Mouse (Mus musculus) cerebellum, postnatal 10 days (tissue): ENCODE data around the gene Slc7a8.
A peak's percentile ranks its signal among the peaks of the same experiment; 100 is the strongest.

Experiments used
- DNase-seq, 2 experiments: peaks; one replicate each; pipeline ENCODE4 v3.0.0; 2021; ENCODE audit warnings: mixed read lengths in 2 of 2

Slc7a8 gene

GRCm38 (mm10) chr14:54781610-54782365 lies at the start of gene Slc7a8:
Gene Slc7a8, minus strand, starts transcription at chr14:54781946.
- peak; percentile 86 to 89 for DNase-seq

GRCm38 (mm10) chr14:54823716-54824115 lies 42.0 kb upstream of the Slc7a8 start:
- peak; percentile 8 to 17 for DNase-seq

DNA sequence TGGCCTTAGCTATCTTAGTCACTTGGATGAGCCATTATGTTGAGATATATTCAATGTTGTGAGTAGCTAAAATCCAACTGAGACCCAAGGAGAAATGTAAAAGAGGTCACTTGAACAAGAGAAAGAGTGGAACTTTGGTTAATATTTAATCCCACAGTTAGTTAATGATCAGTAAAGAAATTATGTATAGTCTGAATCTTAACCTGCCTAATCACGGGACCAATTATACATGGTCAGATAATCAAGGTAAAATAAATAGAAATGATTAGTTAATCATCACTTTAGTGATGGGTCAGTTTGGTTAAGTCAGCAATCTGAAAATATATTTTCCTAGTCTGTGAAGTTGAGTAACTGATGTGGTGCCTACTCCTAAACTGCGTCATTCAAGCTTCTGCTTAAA lies 40.6 kb upstream of the Slc7a8 start:
- no peak for DNase-seq

DNA sequence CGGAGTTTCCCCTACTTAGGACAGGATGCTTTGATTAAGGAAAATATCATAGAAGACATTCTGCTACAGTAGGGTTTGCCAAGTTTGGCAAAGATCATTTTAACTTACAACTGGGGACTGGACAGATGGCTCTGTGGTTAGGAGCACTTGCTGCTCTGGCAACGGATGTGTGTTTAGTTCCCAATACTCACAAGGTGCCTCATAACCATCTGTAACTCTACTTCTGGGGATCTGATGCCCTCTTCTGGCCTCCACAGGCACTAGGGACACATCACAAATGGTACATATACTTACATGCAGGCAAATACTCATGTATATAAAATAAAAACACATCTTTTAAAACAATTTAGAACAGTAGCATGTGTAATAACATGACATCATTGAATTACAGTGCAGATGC lies 36.0 kb upstream of the Slc7a8 start:
- DNase-seq, result peak; percentile 80 to 83

DNA sequence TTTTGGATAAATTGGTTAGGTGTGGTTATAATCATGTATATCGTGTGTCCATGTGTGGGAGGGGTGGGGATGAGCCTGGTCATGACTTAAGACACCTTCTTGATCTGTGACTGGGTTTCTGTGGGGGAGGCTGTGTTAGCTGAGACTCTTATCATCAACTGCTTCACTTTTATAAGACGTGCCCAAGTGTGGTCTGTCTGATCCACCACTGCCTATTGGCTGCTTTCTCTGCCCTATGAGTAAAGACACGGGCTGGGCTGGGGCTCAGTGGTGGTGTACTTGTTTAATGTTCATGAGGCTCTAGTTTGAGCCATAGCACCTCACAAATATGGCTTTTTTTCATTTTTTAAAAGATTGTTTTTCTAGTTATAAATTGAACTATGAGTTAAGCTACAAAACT lies 34.0 kb upstream of the Slc7a8 start:
- no peak for DNase-seq

DNA sequence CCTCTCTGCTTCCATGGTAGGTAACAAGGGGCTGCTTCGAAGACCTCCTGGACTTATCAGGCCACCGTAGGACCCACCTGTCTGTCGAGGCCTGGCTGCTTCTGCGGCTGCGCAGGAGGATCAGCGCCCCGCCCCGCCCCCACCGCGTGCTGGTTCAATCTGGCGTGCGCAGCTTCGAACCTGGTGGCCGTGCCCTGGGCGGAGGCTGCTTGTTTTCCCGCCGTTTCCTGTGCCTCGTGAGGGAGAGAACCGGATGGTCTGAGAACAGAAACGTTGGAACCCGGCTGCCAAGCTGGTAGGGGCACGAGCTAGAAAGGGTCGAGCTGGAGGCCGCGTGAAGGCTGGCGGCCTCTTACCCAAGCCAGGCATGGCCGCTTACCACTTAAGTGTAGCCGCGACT lies 32.2 kb upstream of the Slc7a8 start, which contains the start of gene Rnf212b:
Gene Rnf212b (plus strand): TSS at position 151 of the 400 bp plus-strand sequence.
- no peak for DNase-seq

DNA sequence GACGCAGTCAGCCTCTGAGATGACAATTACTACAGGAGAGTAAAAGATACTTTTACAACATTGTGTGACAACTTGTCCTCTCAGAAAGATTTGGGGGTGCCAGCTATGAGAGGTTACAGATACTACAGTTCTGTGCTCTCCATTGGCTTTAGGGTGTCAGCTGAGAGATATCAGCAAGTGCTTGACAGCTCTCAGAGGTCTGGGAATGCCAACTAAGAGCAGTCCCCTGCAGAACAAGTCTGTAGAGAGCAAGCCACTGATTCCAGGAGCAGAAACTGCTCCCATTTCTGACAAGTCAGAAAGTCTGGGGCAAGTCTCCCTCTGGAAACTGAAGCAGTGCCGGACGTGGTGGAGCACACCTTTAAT lies 27.9 kb upstream of the Slc7a8 start:
- no peak for DNase-seq

DNA sequence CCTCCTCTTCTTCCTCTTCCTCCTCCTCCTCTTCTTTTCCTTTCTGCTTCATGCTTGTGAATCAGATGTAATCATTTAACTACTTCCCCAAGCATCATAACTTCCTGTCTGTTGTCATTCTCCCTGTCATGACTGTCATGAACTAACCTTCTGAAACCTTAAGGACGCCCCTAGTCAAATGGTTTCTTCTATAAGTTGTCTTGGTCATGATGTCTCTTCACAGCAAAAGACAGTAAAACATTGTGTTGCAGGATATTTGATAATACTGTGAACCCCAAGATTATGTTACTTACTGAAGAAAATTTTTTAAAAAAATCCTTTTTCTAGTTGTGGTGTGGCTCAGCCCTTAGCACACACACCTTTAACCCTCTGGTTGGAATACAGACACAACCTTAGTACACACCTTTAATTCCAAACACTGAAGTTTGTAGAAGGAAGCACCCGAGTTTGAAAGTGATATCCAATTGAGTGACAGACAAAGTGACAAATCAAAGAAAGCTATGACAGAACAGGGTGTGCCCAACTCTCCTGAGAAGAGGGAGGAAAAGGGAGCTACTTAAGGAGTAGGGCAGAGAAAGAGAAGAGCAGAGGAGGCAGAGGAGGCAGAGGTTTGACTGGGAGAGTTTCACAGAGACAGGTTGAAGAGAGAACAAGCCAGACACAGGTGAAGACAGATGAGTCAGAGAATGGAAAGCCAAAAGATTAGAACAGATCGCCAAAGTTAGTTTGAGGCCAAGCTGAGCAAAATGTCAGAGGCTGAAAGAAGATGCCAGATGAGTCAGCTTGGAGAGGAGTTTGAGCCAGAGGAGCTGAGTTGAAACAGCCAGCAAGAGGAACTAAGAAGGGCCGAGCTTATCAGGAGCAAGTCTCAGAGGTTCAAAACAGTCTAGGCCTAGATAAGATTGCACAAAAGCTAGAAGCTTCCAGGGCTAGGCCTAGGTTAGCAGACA lies 27.2 kb upstream of the Slc7a8 start:
- no peak for DNase-seq

DNA sequence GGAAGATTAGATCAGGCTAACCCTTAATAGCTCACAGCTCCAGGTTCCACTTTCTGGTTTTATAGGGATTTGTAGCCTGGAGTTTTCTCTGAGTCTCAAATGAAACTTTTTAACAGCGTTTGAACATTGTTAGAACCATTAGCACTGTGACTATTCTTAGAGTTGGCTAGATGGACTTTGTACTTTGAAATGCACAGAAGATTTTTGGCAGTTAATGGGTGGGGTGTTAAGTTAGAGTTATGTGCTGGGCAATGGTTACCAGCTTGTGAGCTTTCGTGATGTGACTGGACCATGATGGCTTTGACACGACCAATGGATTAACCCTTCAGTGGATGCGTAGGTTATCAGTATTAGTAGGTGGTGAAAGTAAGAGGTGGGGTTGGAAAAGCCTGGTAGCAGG lies 24.4 kb upstream of the Slc7a8 start:
- DNase-seq, result no peak

GRCm38 (mm10) chr14:54802428-54802827 lies 20.7 kb upstream of the Slc7a8 start:
- DNase-seq, result no peak

DNA sequence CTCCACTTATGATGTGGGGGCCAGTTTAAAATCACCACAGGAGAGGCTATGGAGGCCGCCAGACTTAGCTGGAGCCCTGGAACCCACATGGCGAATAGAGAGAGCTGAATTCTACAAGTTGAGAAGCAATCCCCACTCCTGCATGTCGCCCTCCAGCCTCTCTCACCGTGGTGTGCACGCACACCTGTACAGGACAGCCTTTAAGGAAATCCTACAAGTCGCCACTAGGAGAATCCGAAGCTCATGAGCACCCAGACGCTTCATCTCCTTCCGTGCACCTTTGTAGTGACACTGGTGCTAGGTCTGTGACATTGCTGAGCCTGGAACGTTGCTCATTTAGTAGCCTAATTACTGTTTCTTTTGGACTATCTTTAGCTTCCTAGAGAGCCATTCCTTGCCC lies 17.9 kb upstream of the Slc7a8 start:
- no peak for DNase-seq

GRCm38 (mm10) chr14:54796760-54797159 lies 15.0 kb upstream of the Slc7a8 start:
- DNase-seq, result no peak

DNA sequence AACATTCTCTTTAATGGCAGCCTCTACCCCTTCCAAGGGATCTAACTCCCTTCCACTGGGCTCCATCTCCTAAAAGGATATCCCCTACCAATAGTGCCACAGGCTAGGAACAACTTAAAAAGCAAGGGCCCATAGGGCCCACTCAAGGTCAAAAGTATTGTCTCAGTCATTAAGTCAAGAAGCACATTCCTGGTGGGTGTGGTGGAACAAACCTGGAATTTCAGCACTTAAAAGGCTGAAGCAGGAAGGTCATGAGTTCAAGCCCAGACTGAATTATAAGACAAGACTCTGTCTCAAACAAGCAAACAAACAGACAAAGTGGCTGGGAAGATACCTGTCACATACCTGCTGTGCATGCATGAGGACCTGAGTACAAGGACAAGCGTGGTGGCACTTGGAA lies 14.2 kb upstream of the Slc7a8 start:
- DNase-seq, result no peak

DNA sequence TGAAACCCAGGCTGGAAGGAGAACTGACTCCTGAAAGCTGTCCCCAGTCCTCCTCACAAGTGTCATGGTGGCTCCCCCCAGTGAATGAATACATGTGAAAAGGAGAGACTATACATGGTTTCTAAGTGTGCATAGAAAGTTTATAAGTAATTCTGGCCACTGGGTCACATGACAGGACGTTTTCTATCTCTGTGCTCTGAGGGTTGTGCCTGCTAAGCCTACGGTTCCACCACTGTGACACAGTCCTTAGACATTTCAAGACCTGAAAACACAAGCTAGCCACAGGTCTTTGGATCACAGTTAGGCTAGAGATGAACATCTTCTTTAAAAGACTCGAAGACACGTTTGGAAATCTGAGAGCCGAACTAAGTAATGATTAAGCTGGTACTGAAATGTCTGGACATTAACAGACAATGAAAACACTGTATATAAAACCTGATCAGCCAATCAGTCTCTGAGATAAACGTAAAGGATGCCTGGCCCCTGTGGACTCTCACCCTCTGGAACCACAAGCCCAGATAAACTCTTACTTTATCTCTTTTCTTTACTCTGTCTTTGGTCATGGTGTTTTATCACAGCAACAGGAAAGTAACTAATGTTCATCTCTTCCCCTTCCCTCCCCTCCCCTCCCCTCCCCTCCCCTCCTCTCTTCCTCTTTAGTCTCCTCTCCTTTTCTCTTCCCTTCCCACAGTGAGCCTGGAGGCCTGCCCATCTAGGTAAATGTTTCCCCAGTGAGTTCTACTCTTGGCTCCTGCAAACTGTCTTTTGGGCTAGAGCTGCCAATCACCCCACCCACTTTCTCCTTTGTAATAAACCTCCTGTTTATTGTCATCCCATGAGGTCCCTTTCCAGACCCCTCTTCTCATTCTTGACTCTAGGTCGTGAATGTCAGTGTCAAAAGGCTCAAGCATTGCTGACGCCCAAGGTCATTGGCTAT lies 12.4 kb upstream of the Slc7a8 start:
- no peak for DNase-seq

- no peak for DNase-seq
Observed at GRCm38 (mm10) chr14:54793351-54793750, 11.6 kb upstream of the Slc7a8 start.

DNA sequence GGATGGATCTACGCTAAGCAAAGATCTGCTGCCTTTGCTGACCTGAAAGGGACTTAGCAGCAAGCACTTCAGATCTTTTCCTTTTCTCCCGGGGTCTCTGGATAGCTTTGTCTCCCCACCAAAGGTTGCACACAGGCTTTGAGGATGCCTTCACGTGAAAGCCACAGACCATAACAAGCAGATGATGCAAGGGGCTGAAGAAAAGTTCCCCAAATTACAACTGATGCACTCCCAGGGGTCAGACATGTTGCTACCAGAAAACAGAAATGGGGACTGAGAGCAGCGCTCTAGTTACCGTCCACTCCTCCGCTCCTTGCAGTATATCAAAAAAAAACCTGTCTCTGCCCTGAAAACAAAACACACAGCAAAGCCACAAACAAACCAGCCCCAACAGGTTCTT lies 10.4 kb upstream of the Slc7a8 start:
- no peak for DNase-seq

DNA sequence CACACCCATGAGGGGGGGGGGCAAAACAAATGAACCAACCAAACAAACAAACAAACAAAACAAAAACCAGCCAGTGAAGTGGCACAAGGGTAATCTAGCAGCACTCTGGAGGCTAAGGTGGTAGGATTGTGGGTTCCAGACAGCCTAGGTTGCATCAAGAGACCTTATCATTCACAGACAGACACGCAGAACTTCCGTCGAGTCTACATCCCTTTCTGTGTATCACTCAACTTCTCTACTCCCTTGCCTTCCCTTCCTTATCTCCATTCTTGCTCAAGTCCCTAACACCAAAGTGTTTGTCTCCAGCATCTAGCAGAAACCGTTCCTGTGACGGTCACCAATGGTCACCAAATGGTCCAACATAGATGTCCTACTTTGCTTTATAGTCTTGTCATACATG lies 6.5 kb upstream of the Slc7a8 start:
- no peak for DNase-seq

GRCm38 (mm10) chr14:54787226-54787625 lies 5.5 kb upstream of the Slc7a8 start:
- peak; percentile 33 to 52 for DNase-seq

- DNase-seq, result peak; percentile 69 to 78
Observed at GRCm38 (mm10) chr14:54786489-54786888, 4.7 kb upstream of the Slc7a8 start.

DNA sequence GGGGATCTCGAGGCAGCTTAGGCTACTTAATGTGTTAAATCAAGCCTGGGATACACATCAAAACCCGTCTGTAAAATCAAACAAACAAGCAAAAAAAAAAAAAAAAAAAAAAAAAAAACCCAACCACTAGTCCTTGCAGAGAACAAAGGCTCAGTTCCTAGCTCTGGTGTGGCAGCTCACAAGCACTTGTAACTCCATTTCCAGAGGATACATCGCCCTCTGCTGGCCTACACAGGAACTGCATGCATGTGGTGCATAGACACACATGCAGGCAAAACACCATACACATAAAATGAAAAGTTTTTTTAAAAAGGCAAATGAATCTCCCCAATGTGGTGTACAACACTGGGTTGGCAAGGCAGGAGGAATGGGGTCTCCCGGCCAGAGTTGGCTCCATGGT lies 4.2 kb upstream of the Slc7a8 start:
- DNase-seq, result peak; percentile 83 to 89

DNA sequence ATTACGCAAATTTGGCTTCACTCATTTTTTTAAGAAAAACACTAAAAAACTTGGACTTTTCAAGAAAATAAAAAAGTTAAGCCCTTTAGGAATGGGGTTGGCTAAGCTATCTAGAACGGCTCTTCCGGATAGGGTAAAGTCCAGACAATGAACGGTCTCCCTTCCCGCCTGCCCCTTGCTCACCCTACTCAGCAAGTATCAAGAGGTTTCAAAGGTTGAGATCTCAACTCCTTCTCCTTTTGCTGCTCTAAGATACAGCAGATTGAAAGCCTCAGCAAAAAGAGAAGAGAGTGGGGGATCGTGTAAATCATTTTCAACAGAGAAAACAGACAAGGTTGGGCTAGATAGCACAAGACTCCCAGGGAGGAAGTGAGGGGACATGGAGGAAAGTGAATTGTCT lies 1.2 kb upstream of the Slc7a8 start:
- no peak for DNase-seq

- peak; percentile 86 to 87 for DNase-seq
Observed at GRCm38 (mm10) chr14:54780836-54781609, 723 bp downstream of the Slc7a8 start.
